Mouse (Mus musculus) ES-E14 (cell line): ENCODE results near the gene Plekhd1.

Experiments
- CHD2 ChIP-seq: IDR thresholded peaks from 2 replicates; pipeline ENCODE4 v1.6.1; 2014; ENCODE audit warnings: mild to moderate bottlenecking, low read depth, low read length, inconsistent platforms
- HCFC1 ChIP-seq: IDR thresholded peaks from 2 replicates; pipeline ENCODE4 v1.6.1; 2012; ENCODE audit warnings: low read length, inconsistent platforms, borderline replicate concordance; ENCODE audit not compliant: insufficient read depth
- MAFK ChIP-seq: IDR thresholded peaks from 2 replicates; pipeline ENCODE4 v1.6.1; 2014; ENCODE audit warnings: mild to moderate bottlenecking, low read depth, low read length, inconsistent platforms; ENCODE audit not compliant: insufficient read depth
- ZNF384 ChIP-seq: IDR thresholded peaks from 2 replicates; pipeline ENCODE4 v1.6.1; 2012; ENCODE audit warnings: low read depth, low read length, inconsistent platforms

GRCm38 (mm10) chr12:80757751-80758558, 65.6 kb downstream of the Plekhd1 start:
- TF ChIP-seq CHD2 (no peak), HCFC1 (peak; percentile 27; the same call in 1 of the 2 replicates), MAFK (no peak), ZNF384 (no peak)
